Mouse (Mus musculus): ENCODE results near the gene Olfr875.

GRCm38 (mm10) chr9:37782766-37783260, 11.2 kb downstream of the Olfr875 start:
- TF ChIP-seq CTCF (IDR thresholded peaks at IDR 0.05; ENCODE audit: borderline replicate concordance, extremely low read depth, insufficient read depth, insufficient read length), result no peak
- no peak for TF ChIP-seq POLR2A (IDR thresholded peaks at IDR 0.05; ENCODE audit: borderline replicate concordance, extremely low read depth, insufficient read depth, insufficient read length, poor library complexity, severe bottlenecking)
